Mouse (Mus musculus) kidney, postnatal 25 days (tissue): ENCODE measurements around the gene Zxdc.

ENCODE experiments used
- DNase-seq, 2 experiments: peaks; one replicate each; pipeline ENCODE4 v3.0.0; 2021; ENCODE audit warnings: mixed read lengths in 2 of 2

The Zxdc gene

DNA sequence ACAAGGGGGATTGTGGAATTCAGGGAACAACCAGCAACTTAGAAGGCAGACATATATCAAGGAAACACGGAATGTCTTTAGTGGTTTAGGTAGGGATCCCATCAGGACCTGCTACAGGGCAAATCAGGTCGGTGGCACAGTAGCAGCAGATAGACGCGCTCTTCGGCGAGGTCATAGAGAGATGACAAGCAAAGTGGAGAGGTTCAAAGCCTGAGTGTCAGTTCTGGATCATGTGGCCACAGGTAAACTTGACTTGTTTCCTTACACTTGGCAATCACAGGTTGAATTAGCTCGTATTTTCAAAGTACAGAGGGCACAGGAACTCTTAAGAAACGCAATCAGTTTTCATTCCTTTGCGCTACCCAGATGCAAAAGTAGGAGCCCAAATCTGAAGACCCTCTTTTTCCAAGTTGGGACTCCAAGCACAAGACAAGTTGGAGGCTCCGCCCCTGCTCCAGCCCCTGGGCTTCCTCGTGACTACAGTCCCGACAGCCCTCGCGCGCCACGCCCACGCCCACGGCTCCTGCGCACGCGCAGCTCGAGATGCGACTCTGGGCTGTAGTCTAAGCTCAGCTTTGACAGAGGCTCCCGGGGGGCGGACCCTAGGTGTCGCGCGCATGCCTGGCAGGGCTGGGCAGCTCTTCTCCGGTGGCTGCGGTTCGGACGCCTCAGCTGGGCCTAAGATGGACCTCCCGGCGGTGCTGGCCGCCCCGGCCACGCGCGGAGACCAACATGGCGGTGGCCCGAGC lies at the start of gene Zxdc:
TSS of gene Zxdc (plus strand) at position 517 of the 749 bp plus-strand sequence.
- DNase-seq = peak; percentile 99 to 100

DNA sequence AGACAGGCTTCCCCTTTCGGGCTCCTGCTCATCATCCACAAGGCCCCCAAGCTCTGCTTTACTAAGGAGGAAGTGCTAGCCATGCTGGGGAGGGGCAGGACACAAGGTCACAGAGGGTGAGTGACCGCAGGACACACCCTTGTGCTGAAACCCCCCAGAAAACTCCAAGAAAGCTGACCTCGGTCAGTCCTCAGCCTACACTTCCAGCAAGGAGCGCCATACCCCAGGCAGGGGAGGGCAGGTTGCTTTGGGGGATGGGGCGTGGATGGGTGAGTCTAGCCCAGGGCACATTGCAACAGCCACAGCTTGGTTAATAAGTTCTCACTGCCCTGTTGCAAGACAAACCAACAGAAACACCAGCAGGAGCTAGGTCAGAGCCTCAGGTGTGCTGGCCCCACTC lies 48.9 kb upstream of the Zxdc start:
- peak; percentile 51 to 80 for DNase-seq

DNA sequence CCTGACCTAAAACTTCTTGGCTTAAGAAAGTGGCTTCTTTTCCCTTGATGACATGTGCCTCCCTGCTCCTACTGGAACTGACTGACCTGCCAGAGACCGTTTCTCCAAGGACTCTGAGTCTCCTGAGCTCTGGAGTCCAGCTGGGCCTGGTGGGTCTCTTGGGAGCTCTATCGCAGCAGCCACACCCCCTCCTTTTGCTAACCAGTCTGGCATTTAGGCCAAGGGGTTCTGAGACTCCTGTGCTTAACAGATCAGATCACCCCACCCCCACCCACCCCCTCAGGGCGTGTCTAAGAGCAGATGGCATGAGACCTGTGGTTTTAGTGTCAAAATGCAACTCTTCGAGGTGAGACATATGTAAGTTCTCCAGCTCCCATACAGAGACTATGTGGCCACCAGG lies 47.5 kb upstream of the Zxdc start:
- DNase-seq = no peak

DNA sequence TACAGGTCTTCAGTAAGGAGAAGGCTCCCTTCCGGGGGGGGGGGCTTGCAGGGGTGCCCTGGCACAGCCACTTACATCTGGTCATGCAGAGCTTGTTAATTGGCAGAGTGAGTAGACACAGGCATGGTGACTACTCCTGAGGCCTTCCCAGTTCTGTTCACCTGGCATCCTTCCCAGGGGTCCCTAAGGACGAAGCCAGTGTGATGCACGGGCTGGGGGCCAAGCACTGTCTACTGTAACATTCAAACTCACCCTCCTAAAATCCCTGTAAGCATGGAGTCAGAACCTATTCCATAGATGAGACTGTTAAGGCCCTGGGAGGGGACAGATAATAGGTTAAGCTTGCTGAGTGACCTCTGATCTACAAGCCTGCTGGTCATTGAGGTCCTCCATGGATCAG lies 45.3 kb upstream of the Zxdc start:
- no peak for DNase-seq

DNA sequence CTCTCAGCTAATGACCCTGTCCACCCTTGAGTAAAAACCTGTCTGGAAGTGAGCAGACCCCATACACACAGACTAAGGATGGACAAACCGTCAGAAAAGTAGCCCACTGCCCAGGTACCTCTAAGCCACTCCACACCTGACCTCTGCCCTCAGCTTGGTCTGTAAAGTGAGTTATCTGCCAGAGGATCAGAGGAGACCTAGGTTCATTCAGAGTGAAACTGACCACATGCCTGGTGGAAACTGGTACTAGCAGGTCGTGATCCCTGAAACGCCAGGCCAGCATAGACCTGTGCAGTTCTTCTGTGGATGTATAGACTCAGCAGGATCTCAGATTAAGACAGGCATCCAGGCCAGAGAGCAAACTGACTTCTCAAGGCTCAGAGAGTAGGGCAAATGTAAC lies 44.8 kb upstream of the Zxdc start:
- peak in 1 of 2 experiments; percentile 40 for DNase-seq

DNA sequence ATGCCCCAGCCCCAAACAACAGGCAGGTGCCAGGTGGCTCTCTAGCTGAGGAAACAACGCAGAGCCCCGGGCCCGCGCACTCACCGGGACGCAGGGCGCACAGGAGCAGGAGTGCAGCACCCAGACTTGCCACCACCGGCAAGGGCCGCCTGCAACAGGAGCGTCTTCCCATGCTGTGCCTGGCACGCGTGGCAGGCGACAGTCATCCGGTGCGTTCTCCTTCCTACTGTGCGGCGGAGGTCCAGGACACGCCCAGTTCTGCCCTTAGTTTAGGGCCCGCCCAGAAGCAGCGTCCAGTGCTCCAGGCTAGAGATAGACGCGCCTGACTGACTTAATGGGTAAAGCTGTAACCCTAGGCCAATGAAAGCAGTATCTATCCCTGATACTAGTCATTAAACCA lies 44.3 kb upstream of the Zxdc start, which contains the start of gene Chst13:
TSS of gene Chst13 (minus strand) at position 195 of the 400 bp plus-strand sequence.
- DNase-seq = peak; percentile 36 to 63

DNA sequence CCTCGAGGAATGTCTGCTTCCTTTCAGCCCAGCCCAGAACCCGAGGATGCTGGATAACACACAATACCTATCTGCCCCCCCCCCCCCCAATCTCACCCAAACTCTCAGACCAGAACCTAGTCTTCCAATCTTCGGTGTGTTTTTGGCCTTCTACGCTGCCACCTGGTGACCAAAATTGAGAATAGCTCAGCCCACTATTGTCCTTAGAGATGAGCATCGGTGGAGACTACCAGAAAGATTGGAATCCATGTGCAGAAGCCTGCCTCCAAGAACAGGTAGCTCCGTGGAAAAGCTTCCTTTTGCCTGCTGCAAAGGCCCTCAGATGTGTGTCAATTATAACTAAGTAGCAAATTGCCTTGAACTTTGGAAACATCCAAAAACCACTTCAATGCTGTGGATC lies 41.6 kb upstream of the Zxdc start:
- DNase-seq = peak in 1 of 2 experiments; percentile 39

DNA sequence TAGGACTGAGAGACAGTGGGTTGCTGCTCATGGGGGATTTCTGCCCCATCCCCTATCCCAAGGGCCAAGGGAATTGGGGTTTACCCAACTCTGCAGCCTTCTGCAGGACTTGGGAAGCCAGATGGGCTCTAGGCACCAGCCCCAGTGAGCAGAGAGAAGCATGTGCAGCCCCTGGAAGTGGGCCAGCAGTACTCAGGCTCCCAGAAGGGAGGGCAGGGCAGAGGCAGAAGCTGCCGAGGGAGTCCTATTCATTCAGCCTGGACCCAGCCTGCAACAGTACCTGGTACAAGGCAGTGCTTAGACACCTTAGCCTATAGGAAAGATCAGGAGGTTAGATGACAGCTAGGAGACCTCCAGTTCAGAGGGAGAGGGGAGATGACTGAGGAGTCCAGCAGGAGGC lies 39.3 kb upstream of the Zxdc start:
- DNase-seq = peak; percentile 51 to 69

DNA sequence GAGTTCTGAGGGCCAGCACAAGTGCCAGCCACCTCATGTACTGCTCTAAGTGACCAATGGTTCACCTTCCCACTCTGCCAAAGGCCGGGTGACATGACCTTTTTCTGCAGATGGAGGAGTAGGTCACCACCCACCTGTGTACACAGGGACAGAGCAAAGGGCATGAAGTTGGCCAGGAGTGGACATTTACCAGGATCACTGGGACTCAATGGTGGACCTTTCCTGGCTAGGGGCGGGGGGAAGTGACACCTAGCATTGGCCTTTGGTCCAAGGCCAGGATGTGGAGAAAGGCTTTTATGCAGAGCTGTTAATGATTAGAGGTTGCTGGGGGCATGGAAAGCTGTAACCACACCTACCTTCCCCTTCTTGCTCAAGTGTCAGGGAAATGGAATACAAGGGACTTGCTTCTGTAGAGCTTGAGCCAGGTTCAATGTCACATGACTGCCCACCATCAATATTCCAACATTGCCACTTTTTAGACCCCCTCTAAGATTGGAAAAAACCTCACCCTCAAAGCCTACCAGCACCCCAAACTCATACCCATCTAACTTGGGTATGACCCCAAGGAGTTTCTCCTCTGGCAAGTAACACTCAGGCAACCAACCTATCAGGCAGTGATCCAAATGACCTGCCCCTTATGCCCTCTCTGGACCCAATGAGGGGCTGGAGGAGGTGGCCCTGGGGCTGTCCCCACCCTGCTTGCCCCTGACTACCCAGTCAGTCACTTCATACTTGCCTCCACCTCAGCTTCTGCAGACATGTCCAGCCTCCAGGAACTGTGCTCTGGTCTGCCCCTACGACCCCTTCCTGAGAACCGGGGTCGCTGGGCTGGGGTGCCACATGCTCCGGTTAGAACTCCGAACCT lies 36.5 kb upstream of the Zxdc start, which contains the start of gene Uroc1:
TSS of gene Uroc1 (plus strand) at position 724 of the 865 bp plus-strand sequence.
- peak; percentile 64 to 84 for DNase-seq

DNA sequence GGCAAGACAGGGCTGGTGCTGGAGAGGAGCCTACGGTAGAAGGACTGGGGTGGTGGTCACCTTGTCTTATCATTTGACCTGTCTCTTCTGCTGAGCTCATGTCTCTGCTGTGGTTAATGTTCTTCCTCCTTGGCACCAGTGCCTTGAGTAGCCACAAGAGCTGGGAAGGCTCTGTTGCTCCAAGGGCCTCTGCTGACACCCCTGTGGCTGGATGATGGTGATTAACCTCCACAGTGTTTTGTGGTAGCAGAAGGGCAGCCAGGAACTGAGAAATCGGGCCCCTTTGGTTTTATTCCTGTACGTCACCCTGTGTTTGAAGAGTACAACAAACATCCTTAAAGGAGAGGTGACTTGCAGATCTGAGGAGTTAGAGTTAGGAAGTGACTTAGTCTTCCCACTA lies 35.0 kb upstream of the Zxdc start:
- no peak for DNase-seq

DNA sequence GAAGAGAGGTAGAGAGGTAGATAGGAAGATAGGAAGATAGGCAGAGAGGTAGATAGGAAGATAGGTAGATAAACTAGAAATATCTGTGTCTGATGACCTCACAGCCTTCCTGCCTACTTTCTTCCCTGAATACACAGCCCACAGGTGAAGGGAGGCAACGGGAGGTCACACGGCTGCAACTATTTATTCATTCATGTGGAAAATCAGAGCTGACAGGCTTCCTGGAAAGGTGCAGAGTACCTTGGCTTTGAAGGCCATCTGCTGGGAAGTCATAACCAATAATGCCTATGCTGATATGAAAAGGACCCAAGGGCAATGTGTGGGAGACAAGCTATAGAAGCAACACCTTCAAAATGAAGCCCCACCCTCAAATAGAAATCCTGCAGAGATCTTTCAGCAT lies 26.9 kb upstream of the Zxdc start:
- no peak for DNase-seq

DNA sequence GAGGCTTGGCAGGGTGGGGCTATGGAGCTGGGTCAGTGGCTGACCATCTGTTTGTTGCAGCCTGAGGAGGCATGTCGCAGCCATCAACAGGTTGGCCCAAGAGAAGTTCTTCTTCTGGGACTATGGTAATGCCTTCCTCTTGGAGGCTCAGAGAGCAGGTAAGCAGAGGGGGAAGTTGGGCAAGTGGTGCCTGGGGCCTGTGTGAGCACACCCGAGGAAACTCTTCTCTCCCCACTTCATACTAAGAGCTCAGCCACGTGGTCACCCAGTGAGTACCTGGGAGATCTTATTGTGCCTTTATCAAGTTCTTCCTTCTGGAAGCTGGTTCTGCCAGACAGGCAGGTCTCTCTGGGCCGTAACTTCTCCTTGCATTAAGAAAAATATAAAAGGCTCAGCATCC lies 22.1 kb upstream of the Zxdc start:
- DNase-seq = no peak

DNA sequence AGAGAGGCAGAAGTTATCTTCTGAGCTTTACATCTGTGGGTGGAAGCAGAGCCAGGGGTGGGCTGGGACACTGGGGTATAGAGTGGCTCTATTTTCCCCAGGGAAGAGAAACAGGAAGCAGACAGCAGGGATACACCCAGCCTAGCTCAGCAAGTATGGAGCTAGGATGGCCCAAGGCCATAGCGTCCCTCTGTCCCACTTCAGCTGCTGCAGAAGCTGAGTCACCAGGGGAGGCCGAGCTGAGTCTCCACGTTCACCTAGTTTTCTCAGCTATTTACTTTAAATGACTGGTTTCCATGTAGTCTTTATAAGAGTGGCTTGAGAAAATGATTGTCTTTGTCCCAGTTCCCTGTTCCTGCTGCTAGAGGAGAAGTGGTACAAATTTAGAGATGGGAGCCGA lies 20.8 kb upstream of the Zxdc start:
- DNase-seq = no peak

DNA sequence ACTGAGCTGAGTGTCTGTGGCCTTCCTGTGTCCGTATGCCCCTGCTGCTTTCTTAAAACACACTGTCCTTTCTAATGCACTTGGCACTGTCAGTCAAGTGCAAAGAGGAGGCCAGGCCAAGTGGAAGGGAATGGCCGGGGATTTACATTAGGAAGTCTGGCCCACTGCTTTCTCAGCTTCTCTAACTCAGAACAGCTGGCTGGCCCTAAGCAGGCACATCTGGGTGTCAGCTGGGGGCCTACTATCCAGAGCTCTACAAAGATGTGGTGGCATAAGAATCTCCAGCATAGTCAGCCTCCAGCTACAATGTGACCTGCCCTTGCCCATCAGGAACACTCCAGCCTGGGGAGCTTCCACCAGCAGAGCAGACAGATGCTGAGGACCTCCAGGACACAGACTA lies 19.3 kb upstream of the Zxdc start:
- DNase-seq = no peak

DNA sequence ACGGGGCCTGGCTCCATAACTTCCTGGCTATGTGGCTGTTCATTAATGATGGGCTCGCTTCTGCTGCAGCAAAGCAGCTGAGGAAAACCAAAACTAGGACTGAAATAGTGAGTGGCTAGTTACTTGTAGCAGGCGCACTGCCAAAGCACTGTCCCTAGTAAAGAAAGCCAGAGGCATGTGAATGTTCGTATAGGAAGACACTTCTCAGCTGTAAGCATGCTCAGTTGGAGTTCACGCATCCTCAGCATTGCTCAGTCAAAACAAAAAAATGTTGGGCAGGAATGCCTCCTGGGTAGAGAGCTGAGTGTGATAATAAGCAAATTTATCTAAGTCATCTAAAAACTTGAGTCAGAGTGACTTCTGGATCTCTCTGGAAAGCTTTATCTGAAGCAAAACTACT lies 11.2 kb upstream of the Zxdc start:
- DNase-seq = no peak

DNA sequence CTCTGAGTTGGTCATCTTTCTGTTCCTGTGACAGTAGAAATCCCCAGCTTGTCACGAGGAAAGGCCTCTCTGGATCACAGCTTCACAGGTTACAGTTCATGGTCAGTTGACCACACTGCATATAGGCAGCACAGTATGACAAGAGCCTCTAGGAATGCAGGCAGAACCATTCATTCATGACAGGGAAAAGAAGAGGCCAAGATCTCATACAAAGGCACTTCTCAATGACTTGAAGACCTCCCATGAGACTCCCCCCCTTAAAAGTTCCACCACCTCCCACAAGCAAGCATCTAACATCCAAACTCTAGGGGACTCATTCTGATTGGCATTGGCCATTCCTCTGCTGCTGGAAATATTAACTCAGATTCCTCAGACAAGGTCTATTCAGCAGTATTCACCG lies 9.8 kb upstream of the Zxdc start:
- no peak for DNase-seq

DNA sequence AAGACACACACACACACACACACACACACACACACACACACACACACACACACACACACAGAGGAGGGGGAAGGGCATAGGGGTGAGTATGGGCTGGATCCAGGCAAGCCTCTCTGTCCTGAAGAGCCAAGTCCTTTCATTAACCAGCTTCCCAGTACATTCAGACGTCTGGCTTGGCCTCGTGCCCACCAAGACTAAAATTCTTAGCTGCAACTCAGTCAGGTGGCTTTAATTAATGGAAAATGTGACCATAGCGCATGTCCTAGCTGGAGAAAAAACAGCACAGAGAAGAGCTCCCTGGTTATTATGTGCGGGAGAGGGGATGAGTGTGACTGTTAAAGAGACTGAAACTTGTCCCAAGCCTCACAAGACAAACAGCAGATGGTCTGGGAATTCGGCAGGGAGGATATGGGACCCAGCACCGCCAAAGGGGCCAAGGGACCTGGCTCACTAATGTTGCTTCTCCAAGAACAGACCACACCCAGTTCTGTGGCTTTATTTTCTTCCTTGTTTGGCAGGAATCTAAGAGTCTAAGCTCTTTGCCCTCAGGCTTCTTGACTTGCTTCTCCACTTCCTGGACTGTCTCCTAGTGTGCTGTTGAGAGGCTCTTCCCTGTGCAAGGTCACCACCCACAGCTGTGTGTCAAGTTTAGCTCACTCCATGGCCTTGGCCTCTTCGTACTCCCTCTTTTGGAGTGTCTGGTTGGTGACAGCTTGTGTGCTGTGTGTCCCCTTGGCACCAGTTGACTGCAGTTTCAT lies 9.1 kb upstream of the Zxdc start:
- DNase-seq = peak; percentile 78 to 88

DNA sequence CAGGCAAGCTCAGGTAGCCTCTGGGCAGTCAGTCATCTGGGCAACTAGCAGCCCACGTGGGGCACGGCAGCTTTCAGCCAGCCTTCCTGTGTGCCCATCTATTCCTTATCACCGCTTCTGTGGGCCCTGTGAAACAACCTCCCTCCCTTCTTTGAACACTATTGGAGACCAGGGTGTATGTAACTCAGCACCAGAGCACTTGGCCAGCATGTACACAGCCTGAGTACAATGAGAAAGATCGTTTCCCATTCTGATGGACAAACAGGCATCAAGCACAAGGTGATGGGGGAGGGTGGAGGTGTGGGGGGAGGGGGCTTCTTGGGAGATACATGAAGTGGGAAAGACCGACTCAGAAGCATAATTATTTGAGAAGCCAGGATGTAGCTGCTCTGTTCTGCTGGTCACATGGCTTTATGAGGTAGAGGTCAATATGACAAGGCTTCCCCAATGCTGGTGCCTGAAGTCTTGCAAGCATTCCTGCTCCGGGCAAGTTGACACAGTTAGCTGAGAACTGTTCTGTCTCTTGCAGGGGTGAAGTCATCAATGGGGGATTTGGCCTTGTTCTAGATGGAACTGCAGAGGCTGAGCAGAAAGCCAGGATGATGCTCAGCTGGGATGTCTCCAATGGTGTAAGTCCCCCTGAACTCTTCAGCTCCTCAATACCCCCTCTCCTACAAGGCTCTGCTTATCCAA lies 8.2 kb upstream of the Zxdc start:
- no peak for DNase-seq

DNA sequence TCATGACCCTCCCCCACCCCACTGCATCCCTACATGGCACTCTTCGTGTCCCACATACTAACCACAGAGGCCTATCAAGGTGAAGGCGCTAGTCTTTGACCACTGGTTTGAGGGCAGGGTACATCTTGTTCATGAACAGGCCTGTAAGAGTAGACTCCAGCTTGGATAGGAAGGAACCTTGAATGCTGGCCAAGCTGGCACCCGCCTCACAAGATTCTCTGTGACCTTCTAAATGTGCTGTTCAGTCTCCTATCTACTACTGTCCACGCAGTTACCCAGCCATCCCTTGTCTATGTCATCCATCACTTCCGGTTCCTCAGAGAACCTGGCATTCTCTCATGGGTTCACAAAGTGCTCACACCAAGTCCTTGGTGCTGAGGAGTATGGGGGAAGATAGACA lies 6.0 kb upstream of the Zxdc start:
- no peak for DNase-seq

DNA sequence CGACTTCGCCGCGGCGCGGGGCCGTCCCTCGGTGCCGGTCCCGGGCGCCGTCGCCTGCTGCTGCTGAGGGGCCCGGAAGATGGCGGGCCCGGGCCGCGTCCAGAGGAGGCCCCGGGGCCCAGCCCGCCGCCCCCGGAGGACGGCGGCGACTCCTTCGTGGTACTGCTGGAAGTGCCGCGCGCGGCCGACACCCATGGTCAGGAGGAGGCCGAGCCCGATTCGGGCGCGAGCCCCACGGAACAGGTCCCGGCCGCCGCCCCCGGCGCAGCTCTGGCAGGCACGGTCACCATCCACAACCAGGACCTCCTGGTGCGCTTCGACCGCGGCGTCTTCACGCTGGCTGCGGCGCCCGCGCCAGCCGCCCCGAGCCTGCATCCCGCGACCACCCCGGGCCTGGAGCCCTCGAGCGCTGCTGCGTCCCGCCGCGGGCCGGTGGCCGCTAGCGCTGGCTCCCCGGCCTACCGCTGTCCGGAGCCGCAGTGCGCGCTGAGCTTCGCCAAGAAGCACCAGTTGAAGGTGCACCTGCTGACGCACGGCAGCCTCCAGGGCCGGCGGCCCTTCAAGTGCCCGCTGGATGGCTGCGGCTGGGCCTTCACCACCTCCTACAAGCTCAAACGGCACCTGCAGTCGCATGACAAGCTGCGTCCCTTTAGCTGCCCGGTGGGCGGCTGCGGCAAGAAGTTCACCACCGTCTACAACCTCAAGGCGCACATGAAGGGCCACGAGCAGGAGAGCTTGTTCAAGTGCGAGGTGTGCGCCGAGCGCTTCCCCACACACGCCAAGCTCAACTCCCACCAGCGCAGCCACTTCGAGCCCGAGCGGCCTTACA lies 647 bp downstream of the Zxdc start:
- peak; percentile 30 to 70 for DNase-seq

DNA sequence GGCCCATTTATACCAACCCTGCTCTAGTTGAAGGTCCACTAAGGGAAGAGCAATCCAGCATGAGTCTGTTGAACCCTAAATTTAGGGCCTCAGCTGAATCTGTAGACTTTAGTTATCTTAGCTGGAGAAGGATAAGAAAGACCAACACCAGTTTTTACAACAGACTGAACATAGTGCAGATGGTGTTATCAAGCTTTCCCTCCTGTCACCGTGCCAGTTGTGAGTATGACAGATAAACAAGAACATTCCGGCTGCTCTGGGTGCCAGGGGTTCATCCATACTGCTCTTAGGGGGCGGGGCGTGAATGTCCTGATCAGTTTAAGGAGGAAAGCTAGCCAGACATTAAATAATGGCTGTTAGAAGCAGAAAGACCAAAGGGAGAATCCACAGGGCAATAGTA lies 5.4 kb downstream of the Zxdc start:
- DNase-seq = peak; percentile 48 to 55

DNA sequence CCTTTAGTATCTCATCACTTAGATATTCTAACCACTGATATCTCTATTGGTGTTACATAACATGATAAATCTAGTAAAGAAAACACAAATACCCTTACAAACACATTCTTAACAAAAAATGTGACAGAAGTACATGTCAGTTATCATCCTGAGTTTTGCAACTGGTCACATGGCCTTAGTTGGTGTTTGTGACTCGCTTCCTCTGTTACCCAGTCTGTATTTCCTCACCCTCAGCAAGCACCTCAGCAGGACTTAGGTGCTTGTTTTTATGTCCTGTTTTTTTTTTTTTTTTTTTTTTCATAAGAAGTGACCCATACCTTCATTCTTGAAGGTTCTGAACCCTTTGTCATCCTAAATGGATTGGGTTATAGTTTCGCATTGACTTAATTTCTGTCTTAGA lies 8.4 kb downstream of the Zxdc start:
- no peak for DNase-seq
